Mouse (Mus musculus): Measurements from ENCODE around the gene Fstl4. TPM values are rescaled to one million over a fixed set of nuclear protein-coding genes. Genes with fewer than 3 reads are reported as not detected.

The Fstl4 gene
- polyA plus RNA-seq, 1 experiment: 0.18 TPM

- TF ChIP-seq POLR2A (IDR thresholded peaks at IDR 0.05; ENCODE audit: control insufficient read depth, extremely low read depth, insufficient read depth, low read length, poor library complexity) (no peak), CTCF (IDR thresholded peaks at IDR 0.05; ENCODE audit: borderline replicate concordance, control insufficient read depth, extremely low read depth, insufficient read depth, low read length, poor library complexity) (no peak)
- no peaks in the 10 kb centered on the region for H3K27me3 ChIP-seq (ENCODE audit: control insufficient read depth, insufficient read depth, low read length)
- H3K36me3 ChIP-seq (ENCODE audit: control insufficient read depth, insufficient read depth, low read length): no peaks in the 10 kb centered on the region
- H3K27ac ChIP-seq (ENCODE audit: control insufficient read depth, insufficient read depth, low read length): no peak overlapping the region
- H3K4me3 ChIP-seq (ENCODE audit: control insufficient read depth, insufficient read depth, low read length): no peak overlapping the region
- 89% methylated on average over 2 of the region's 2 CpGs for WGBS
- no peak for DNase-seq
- H3K4me1 ChIP-seq (replicated peaks; ENCODE audit: control insufficient read depth, insufficient read depth, low read length): no peaks in the 10 kb centered on the region
These were observed 84.3 kb downstream of the Fstl4 start for GRCm38 (mm10) chr11:52848691-52849090.

GRCm38 (mm10) chr11:52850071-52850470 is 85.6 kb downstream of the Fstl4 start:
- Histone ChIP-seq H3K27me3 (ENCODE audit: control insufficient read depth, insufficient read depth, low read length) (no peaks in the 10 kb centered on the region), H3K27ac (ENCODE audit: control insufficient read depth, insufficient read depth, low read length) (no peak overlapping the region), H3K4me3 (ENCODE audit: control insufficient read depth, insufficient read depth, low read length) (no peak overlapping the region), H3K4me1 (replicated peaks; ENCODE audit: control insufficient read depth, insufficient read depth, low read length) (no peaks in the 10 kb centered on the region), H3K36me3 (ENCODE audit: control insufficient read depth, insufficient read depth, low read length) (no peaks in the 10 kb centered on the region)
- WGBS: 94% methylated on average over 3 of the region's 3 CpGs
- TF ChIP-seq CTCF (IDR thresholded peaks at IDR 0.05; ENCODE audit: borderline replicate concordance, control insufficient read depth, extremely low read depth, insufficient read depth, low read length, poor library complexity) (no peak), POLR2A (IDR thresholded peaks at IDR 0.05; ENCODE audit: control insufficient read depth, extremely low read depth, insufficient read depth, low read length, poor library complexity) (no peak)
- DNase-seq: no peak

- Histone ChIP-seq H3K4me3 (ENCODE audit: control insufficient read depth, insufficient read depth, low read length) (no peak overlapping the region), H3K27ac (ENCODE audit: control insufficient read depth, insufficient read depth, low read length) (no peak overlapping the region), H3K36me3 (ENCODE audit: control insufficient read depth, insufficient read depth, low read length) (no peaks in the 10 kb centered on the region), H3K4me1 (replicated peaks; ENCODE audit: control insufficient read depth, insufficient read depth, low read length) (no peaks in the 10 kb centered on the region), H3K27me3 (ENCODE audit: control insufficient read depth, insufficient read depth, low read length) (no peaks in the 10 kb centered on the region)
- WGBS: 95% methylated on average over 15 of the region's 15 CpGs
- DNase-seq: no peak
- TF ChIP-seq POLR2A (IDR thresholded peaks at IDR 0.05; ENCODE audit: control insufficient read depth, extremely low read depth, insufficient read depth, low read length, poor library complexity) (no peak), CTCF (IDR thresholded peaks at IDR 0.05; ENCODE audit: borderline replicate concordance, control insufficient read depth, extremely low read depth, insufficient read depth, low read length, poor library complexity) (no peak)
These were observed 108.5 kb downstream of the Fstl4 start for GRCm38 (mm10) chr11:52872846-52873512.

GRCm38 (mm10) chr11:52875916-52876765 is 111.7 kb downstream of the Fstl4 start:
- 94% methylated on average over 19 of the region's 19 CpGs for WGBS
- no peaks in the 10 kb centered on the region for H3K4me1 ChIP-seq (replicated peaks; ENCODE audit: control insufficient read depth, insufficient read depth, low read length)
- H3K4me3 ChIP-seq (ENCODE audit: control insufficient read depth, insufficient read depth, low read length): no peak overlapping the region
- no peaks in the 10 kb centered on the region for H3K27me3 ChIP-seq (ENCODE audit: control insufficient read depth, insufficient read depth, low read length)
- no peak for TF ChIP-seq POLR2A (IDR thresholded peaks at IDR 0.05; ENCODE audit: control insufficient read depth, extremely low read depth, insufficient read depth, low read length, poor library complexity)
- no peak for TF ChIP-seq CTCF (IDR thresholded peaks at IDR 0.05; ENCODE audit: borderline replicate concordance, control insufficient read depth, extremely low read depth, insufficient read depth, low read length, poor library complexity)
- no peak for DNase-seq
- no peaks in the 10 kb centered on the region for H3K36me3 ChIP-seq (ENCODE audit: control insufficient read depth, insufficient read depth, low read length)
- H3K27ac ChIP-seq (ENCODE audit: control insufficient read depth, insufficient read depth, low read length): no peak overlapping the region

- Histone ChIP-seq H3K36me3 (ENCODE audit: control insufficient read depth, insufficient read depth, low read length) (no peaks in the 10 kb centered on the region), H3K27me3 (ENCODE audit: control insufficient read depth, insufficient read depth, low read length) (no peaks in the 10 kb centered on the region), H3K4me3 (ENCODE audit: control insufficient read depth, insufficient read depth, low read length) (no peak overlapping the region), H3K27ac (ENCODE audit: control insufficient read depth, insufficient read depth, low read length) (no peak overlapping the region), H3K4me1 (replicated peaks; ENCODE audit: control insufficient read depth, insufficient read depth, low read length) (no peaks in the 10 kb centered on the region)
- DNase-seq: no peak
- TF ChIP-seq POLR2A (IDR thresholded peaks at IDR 0.05; ENCODE audit: control insufficient read depth, extremely low read depth, insufficient read depth, low read length, poor library complexity) (no peak), CTCF (IDR thresholded peaks at IDR 0.05; ENCODE audit: borderline replicate concordance, control insufficient read depth, extremely low read depth, insufficient read depth, low read length, poor library complexity) (no peak)
- WGBS: 80% methylated on average over 2 of the region's 2 CpGs
These were observed 113.2 kb downstream of the Fstl4 start for GRCm38 (mm10) chr11:52877662-52878061.

- TF ChIP-seq CTCF (IDR thresholded peaks at IDR 0.05; ENCODE audit: borderline replicate concordance, control insufficient read depth, extremely low read depth, insufficient read depth, low read length, poor library complexity) (no peak), POLR2A (IDR thresholded peaks at IDR 0.05; ENCODE audit: control insufficient read depth, extremely low read depth, insufficient read depth, low read length, poor library complexity) (no peak)
- Histone ChIP-seq H3K27ac (ENCODE audit: control insufficient read depth, insufficient read depth, low read length) (no peak overlapping the region), H3K4me1 (replicated peaks; ENCODE audit: control insufficient read depth, insufficient read depth, low read length) (no peaks in the 10 kb centered on the region), H3K27me3 (ENCODE audit: control insufficient read depth, insufficient read depth, low read length) (no peaks in the 10 kb centered on the region), H3K36me3 (ENCODE audit: control insufficient read depth, insufficient read depth, low read length) (no peaks in the 10 kb centered on the region), H3K4me3 (ENCODE audit: control insufficient read depth, insufficient read depth, low read length) (no peak overlapping the region)
- WGBS: 43% methylated on average over 2 of the region's 2 CpGs
- DNase-seq: no peak
These were observed 115.5 kb downstream of the Fstl4 start for GRCm38 (mm10) chr11:52879958-52880357.

All from thymus, adult 2 months (tissue).